Mouse (Mus musculus) neural tube, embryonic 12.5 days (tissue): ENCODE measurements at regions not wholly inside any gene's neighbourhood (a gene's known extent, or its start where the extent isn't known, plus 50 kb on each side); places are given as distances from the start of the nearest gene placed in this dataset.

Experiments
- ATAC-seq: fragments of 200-750 bp; cut with Nextera tagmentation; 2 replicates; pipeline ENCODE4 v1.8.0; 2017; ENCODE audit warnings: low read depth, mild to moderate bottlenecking, moderate TSS enrichment, moderate library complexity; ENCODE audit not compliant: low FRiP score
- H3K27ac ChIP-seq: fragments of 300-500 bp; sonication (generic); 2 replicates; pipeline ENCODE4 v1.5.1; 2016
- H3K27me3 ChIP-seq: fragments of 300-500 bp; sonication (generic); replicated peaks from 2 replicates; pipeline ENCODE4 v1.6.1; 2016; ENCODE audit warnings: mild to moderate bottlenecking
- H3K36me3 ChIP-seq: fragments of 300-500 bp; sonication (generic); 2 replicates; pipeline ENCODE4 v1.6.1; 2016; ENCODE audit warnings: mild to moderate bottlenecking
- H3K4me1 ChIP-seq: fragments of 300-500 bp; sonication (generic); 2 replicates; pipeline ENCODE4 v1.6.1; 2016
- H3K4me2 ChIP-seq: fragments of 300-500 bp; sonication (generic); replicated peaks from 2 replicates; pipeline ENCODE4 v1.6.1; 2016; ENCODE audit warnings: mild to moderate bottlenecking
- H3K4me3 ChIP-seq: fragments of 300-500 bp; sonication (generic); 2 replicates; pipeline ENCODE4 v1.5.1; 2016
- H3K9ac ChIP-seq: fragments of 300-500 bp; sonication (generic); 2 replicates; pipeline ENCODE4 v1.6.1; 2016; ENCODE audit warnings: mild to moderate bottlenecking
- H3K9me3 ChIP-seq: fragments of 300-500 bp; sonication (generic); 2 replicates; pipeline ENCODE4 v1.6.1; 2016; ENCODE audit warnings: mild to moderate bottlenecking
- WGBS: fragments of 180-500 bp; shearing (Covaris S2); methylation state at CpG from one replicate; pipeline ENCODE4 v1.1.7; 2016; 5-methylcytosine and 5-hydroxymethylcytosine counted together

GRCm38 (mm10) chr5:91822844-91823576 is 139.9 kb downstream of the Rchy1 start:
- no peak overlapping the region for H3K9ac ChIP-seq
- H3K27ac ChIP-seq = no peak overlapping the region
- no peaks in the 10 kb centered on the region for H3K36me3 ChIP-seq
- no peaks in the 10 kb centered on the region for H3K27me3 ChIP-seq
- WGBS = 47% methylated on average over 9 of the region's 9 CpGs
- H3K4me1 ChIP-seq = no peaks in the 10 kb centered on the region
- H3K4me3 ChIP-seq = no peak overlapping the region
- H3K9me3 ChIP-seq = no peaks in the 10 kb centered on the region
- no peak overlapping the region for H3K4me2 ChIP-seq
- peak; percentile 41; the same call in 1 of the 2 replicates for ATAC-seq

- Histone ChIP-seq H3K4me3 (no peak overlapping the region), H3K9ac (no peak overlapping the region), H3K27ac (no peak overlapping the region), H3K36me3 (no peaks in the 10 kb centered on the region), H3K4me2 (no peak overlapping the region), H3K27me3 (no peaks in the 10 kb centered on the region), H3K4me1 (no peaks in the 10 kb centered on the region), H3K9me3 (no peaks in the 10 kb centered on the region)
- WGBS = 70% methylated on average over 12 of the region's 12 CpGs
- ATAC-seq = no peak
Measured at GRCm38 (mm10) chr5:91818800-91819199, 144.1 kb downstream of the Rchy1 start.

- no peaks in the 10 kb centered on the region for H3K4me1 ChIP-seq
- H3K4me3 ChIP-seq = no peak overlapping the region
- H3K9me3 ChIP-seq = no peaks in the 10 kb centered on the region
- H3K4me2 ChIP-seq = no peak overlapping the region
- H3K27me3 ChIP-seq = no peaks in the 10 kb centered on the region
- 88% methylated on average over 11 of the region's 11 CpGs for WGBS
- no peak for ATAC-seq
- H3K36me3 ChIP-seq = no peaks in the 10 kb centered on the region
- H3K27ac ChIP-seq = no peak overlapping the region
- H3K9ac ChIP-seq = no peak overlapping the region
Measured at GRCm38 (mm10) chr5:91818195-91818594, 144.7 kb downstream of the Rchy1 start.

GRCm38 (mm10) chr5:91816376-91816950 is 146.4 kb downstream of the Rchy1 start:
- no peak overlapping the region for H3K27ac ChIP-seq
- no peaks in the 10 kb centered on the region for H3K36me3 ChIP-seq
- no peaks in the 10 kb centered on the region for H3K4me1 ChIP-seq
- no peak overlapping the region for H3K9ac ChIP-seq
- H3K4me3 ChIP-seq = no peak overlapping the region
- H3K4me2 ChIP-seq = no peak overlapping the region
- 88% methylated on average over 3 of the region's 3 CpGs for WGBS
- no peaks in the 10 kb centered on the region for H3K27me3 ChIP-seq
- H3K9me3 ChIP-seq = no peaks in the 10 kb centered on the region
- no peak for ATAC-seq

GRCm38 (mm10) chr5:91814956-91815355 is 147.9 kb downstream of the Rchy1 start:
- Histone ChIP-seq H3K27me3 (no peaks in the 10 kb centered on the region), H3K27ac (no peak overlapping the region), H3K9me3 (no peaks in the 10 kb centered on the region), H3K36me3 (no peaks in the 10 kb centered on the region), H3K9ac (no peak overlapping the region), H3K4me3 (no peak overlapping the region), H3K4me2 (no peak overlapping the region), H3K4me1 (no peaks in the 10 kb centered on the region)
- 78% methylated on average over 6 of the region's 6 CpGs for WGBS
- no peak for ATAC-seq

GRCm38 (mm10) chr5:91814417-91814762 is 148.5 kb downstream of the Rchy1 start:
- no peak overlapping the region for H3K4me3 ChIP-seq
- no peak overlapping the region for H3K4me2 ChIP-seq
- no peaks in the 10 kb centered on the region for H3K9me3 ChIP-seq
- 84% methylated on average over 4 of the region's 4 CpGs for WGBS
- H3K4me1 ChIP-seq = no peaks in the 10 kb centered on the region
- no peak overlapping the region for H3K9ac ChIP-seq
- H3K27ac ChIP-seq = no peak overlapping the region
- no peaks in the 10 kb centered on the region for H3K27me3 ChIP-seq
- H3K36me3 ChIP-seq = no peaks in the 10 kb centered on the region
- no peak for ATAC-seq

- WGBS = 85% methylated on average over 5 of the region's 5 CpGs
Measured at GRCm38 (mm10) chr5:91813547-91814416, 149.1 kb downstream of the Rchy1 start.

GRCm38 (mm10) chr5:91807070-91808065 is 155.5 kb downstream of the Rchy1 start:
- H3K36me3 ChIP-seq = no peaks in the 10 kb centered on the region
- H3K27ac ChIP-seq = no peak overlapping the region
- no peak overlapping the region for H3K4me3 ChIP-seq
- H3K4me2 ChIP-seq = no peak overlapping the region
- H3K27me3 ChIP-seq = no peaks in the 10 kb centered on the region
- no peak for ATAC-seq
- H3K4me1 ChIP-seq = no peaks in the 10 kb centered on the region
- H3K9me3 ChIP-seq = no peaks in the 10 kb centered on the region
- 81% methylated on average over 18 of the region's 18 CpGs for WGBS
- H3K9ac ChIP-seq = no peak overlapping the region

More at GRCm38 (mm10) chr5:91813547-91814416, 149.1 kb downstream of the Rchy1 start:
- no peak overlapping the region for H3K9ac ChIP-seq
- H3K27ac ChIP-seq = no peak overlapping the region
- ATAC-seq = no peak
- H3K27me3 ChIP-seq = no peaks in the 10 kb centered on the region
- no peak overlapping the region for H3K4me2 ChIP-seq
- no peaks in the 10 kb centered on the region for H3K9me3 ChIP-seq
- no peak overlapping the region for H3K4me3 ChIP-seq
- H3K36me3 ChIP-seq = no peaks in the 10 kb centered on the region
- H3K4me1 ChIP-seq = no peaks in the 10 kb centered on the region

GRCm38 (mm10) chr5:91801297-91801980 is 161.4 kb downstream of the Rchy1 start:
- WGBS = 88% methylated on average over 3 of the region's 3 CpGs
- Histone ChIP-seq H3K9me3 (no peaks in the 10 kb centered on the region), H3K4me3 (no peak overlapping the region), H3K27me3 (no peaks in the 10 kb centered on the region), H3K4me2 (no peak overlapping the region), H3K4me1 (no peaks in the 10 kb centered on the region), H3K9ac (no peak overlapping the region), H3K27ac (no peak overlapping the region), H3K36me3 (no peaks in the 10 kb centered on the region)
- no peak for ATAC-seq

- Histone ChIP-seq H3K4me2 (no peak overlapping the region), H3K9me3 (no peaks in the 10 kb centered on the region), H3K4me1 (no peaks in the 10 kb centered on the region), H3K27me3 (no peaks in the 10 kb centered on the region), H3K9ac (no peak overlapping the region), H3K27ac (no peak overlapping the region), H3K4me3 (no peak overlapping the region), H3K36me3 (no peaks in the 10 kb centered on the region)
- 94% methylated on average over 3 of the region's 3 CpGs for WGBS
- no peak for ATAC-seq
Measured at GRCm38 (mm10) chr5:91797362-91797761, 165.5 kb downstream of the Rchy1 start.

GRCm38 (mm10) chr5:91792732-91793131 is 170.1 kb downstream of the Rchy1 start:
- Histone ChIP-seq H3K36me3 (no peaks in the 10 kb centered on the region), H3K4me3 (no peak overlapping the region), H3K9ac (no peak overlapping the region), H3K4me1 (no peaks in the 10 kb centered on the region), H3K27me3 (no peaks in the 10 kb centered on the region), H3K4me2 (no peak overlapping the region), H3K9me3 (no peaks in the 10 kb centered on the region), H3K27ac (no peak overlapping the region)
- no peak for ATAC-seq
- 73% methylated on average over 6 of the region's 6 CpGs for WGBS
